Mouse (Mus musculus) spleen, adult 2 months (tissue): ENCODE measurements around the gene Ugt1a2.

Experiments used
- CTCF ChIP-seq: fragments of 200-500 bp; IDR thresholded peaks from 2 replicates; pipeline ENCODE4 v1.5.1; 2011; ENCODE audit warnings: mild to moderate bottlenecking, inconsistent platforms; ENCODE audit not compliant: insufficient read depth, insufficient read length, insufficient replicate concordance; ENCODE audit errors: extremely low read depth
- POLR2A ChIP-seq: fragments of 200-500 bp; IDR thresholded peaks from 2 replicates; pipeline ENCODE4 v1.6.1; 2011; ENCODE audit warnings: low read depth, low read length, inconsistent platforms

GRCm38 (mm10) chr1:88264869-88265240 lies 64.5 kb downstream of the Ugt1a2 start:
- TF ChIP-seq CTCF (no peak), POLR2A (no peak)
